Mouse (Mus musculus) megakaryocyte, embryonic 14.5 days (primary cell): ENCODE measurements around the gene Insrr.

Experiments
- FLI1 ChIP-seq: IDR thresholded peaks from 2 replicates; pipeline ENCODE4 v1.6.1; 2012; ENCODE audit warnings: low read length, inconsistent platforms, mixed read lengths
- GATA1 ChIP-seq: IDR thresholded peaks from 3 replicates; pipeline ENCODE4 v1.6.1; 2012; ENCODE audit warnings: mixed read lengths, low read length, inconsistent platforms, borderline replicate concordance

GRCm38 (mm10) chr3:87812873-87813272 lies 16.1 kb downstream of the Insrr start:
- no peak for TF ChIP-seq GATA1
- no peak for TF ChIP-seq FLI1
